Mouse (Mus musculus): ENCODE results near the gene Pcdh18. TPM values are rescaled to one million over a fixed set of nuclear protein-coding genes. Genes with fewer than 3 reads are reported as not detected.

The Pcdh18 gene
- polyA plus RNA-seq (2012; fragmentation: generic; extraction: Trizol), result 3.3 TPM
- long read RNA-seq, experiment 1, partial matches to known transcripts, result 0 of 2 reads
- long read RNA-seq, experiment 1, other reads (novel, unspliced or antisense), result 2 of 2 reads
- long read RNA-seq, experiment 2, full-length matches to known transcripts, result 46 of 62 reads
- long read RNA-seq, experiment 2, partial matches to known transcripts, result 1 of 62 reads
- long read RNA-seq, experiment 2, other reads (novel, unspliced or antisense), result 15 of 62 reads

- H3K4me3 ChIP-seq (ENCODE audit: insufficient read depth, poor library complexity, severe bottlenecking), result peak within 1 kb of the TSS; percentile 60
- H3K27me3 ChIP-seq (ENCODE audit: control insufficient read depth, insufficient read depth, insufficient read length), result no peaks in the 10 kb centered on the region
- TF ChIP-seq CEBPB (IDR thresholded peaks at IDR 0.05; ENCODE audit: low read depth) (no peak), MYOD1 (IDR thresholded peaks at IDR 0.05; ENCODE audit: control insufficient read depth, insufficient read length, low read depth) (no peak), USF1 (IDR thresholded peaks at IDR 0.05; ENCODE audit: low read depth) (no peak), MYOG (IDR thresholded peaks at IDR 0.05; ENCODE audit: control insufficient read depth, extremely low read depth, insufficient read length) (no peak), MAX (IDR thresholded peaks at IDR 0.05) (no peak), FOSL1 (IDR thresholded peaks at IDR 0.05; ENCODE audit: insufficient read depth, low read length, poor library complexity, severe bottlenecking) (no peak), CTCF (IDR thresholded peaks at IDR 0.05; ENCODE audit: control insufficient read depth, insufficient read depth, insufficient read length) (no peak)
- peaks cover 46% of the 10 kb centered on the region for H3K79me2 ChIP-seq (ENCODE audit: control insufficient read depth, insufficient read depth)
- peaks cover 25% of the 10 kb centered on the region for H3K36me3 ChIP-seq (ENCODE audit: control insufficient read depth, insufficient read depth)
- H3ac ChIP-seq (ENCODE audit: control insufficient read depth, insufficient read length, low read depth), result peak within 1 kb of the TSS; percentile 72
- peaks cover 24% of the 10 kb centered on the region for H3K79me3 ChIP-seq (ENCODE audit: low read depth)
These were observed at the start of gene Pcdh18 for GRCm38 (mm10) chr3:49756870-49757625. Pcdh18 (minus strand) TSS chr3:49757325.

- Histone ChIP-seq H3K27me3 (ENCODE audit: control insufficient read depth, insufficient read depth, insufficient read length) (no peaks in the 10 kb centered on the region), H3ac (ENCODE audit: control insufficient read depth, insufficient read length, low read depth) (no peak overlapping the region), H3K79me2 (ENCODE audit: control insufficient read depth, insufficient read depth) (no peaks in the 10 kb centered on the region), H3K4me3 (ENCODE audit: insufficient read depth, poor library complexity, severe bottlenecking) (no peak overlapping the region), H3K79me3 (ENCODE audit: low read depth) (no peaks in the 10 kb centered on the region), H3K36me3 (ENCODE audit: control insufficient read depth, insufficient read depth) (no peaks in the 10 kb centered on the region)
- TF ChIP-seq CTCF (IDR thresholded peaks at IDR 0.05; ENCODE audit: control insufficient read depth, insufficient read depth, insufficient read length), result no peak
- TF ChIP-seq MYOD1 (IDR thresholded peaks at IDR 0.05; ENCODE audit: control insufficient read depth, insufficient read length, low read depth), result no peak
- TF ChIP-seq MAX (IDR thresholded peaks at IDR 0.05), result no peak
- no peak for TF ChIP-seq CEBPB (IDR thresholded peaks at IDR 0.05; ENCODE audit: low read depth)
- TF ChIP-seq FOSL1 (IDR thresholded peaks at IDR 0.05; ENCODE audit: insufficient read depth, low read length, poor library complexity, severe bottlenecking), result no peak
- no peak for TF ChIP-seq MYOG (IDR thresholded peaks at IDR 0.05; ENCODE audit: control insufficient read depth, extremely low read depth, insufficient read length)
These were observed 49.7 kb upstream of the Pcdh18 start for GRCm38 (mm10) chr3:49806823-49807222.

GRCm38 (mm10) chr3:49805511-49805910, 48.4 kb upstream of the Pcdh18 start:
- no peaks in the 10 kb centered on the region for H3K79me3 ChIP-seq (ENCODE audit: low read depth)
- H3K79me2 ChIP-seq (ENCODE audit: control insufficient read depth, insufficient read depth), result no peaks in the 10 kb centered on the region
- no peak overlapping the region for H3ac ChIP-seq (ENCODE audit: control insufficient read depth, insufficient read length, low read depth)
- H3K36me3 ChIP-seq (ENCODE audit: control insufficient read depth, insufficient read depth), result no peaks in the 10 kb centered on the region
- no peak overlapping the region for H3K4me3 ChIP-seq (ENCODE audit: insufficient read depth, poor library complexity, severe bottlenecking)
- no peak for TF ChIP-seq USF1 (IDR thresholded peaks at IDR 0.05; ENCODE audit: low read depth)
- no peak for TF ChIP-seq CTCF (IDR thresholded peaks at IDR 0.05; ENCODE audit: control insufficient read depth, insufficient read depth, insufficient read length)
- TF ChIP-seq MYOG (IDR thresholded peaks at IDR 0.05; ENCODE audit: control insufficient read depth, extremely low read depth, insufficient read length), result no peak
- no peak for TF ChIP-seq FOSL1 (IDR thresholded peaks at IDR 0.05; ENCODE audit: insufficient read depth, low read length, poor library complexity, severe bottlenecking)
- no peak for TF ChIP-seq MYOD1 (IDR thresholded peaks at IDR 0.05; ENCODE audit: control insufficient read depth, insufficient read length, low read depth)
- TF ChIP-seq MAX (IDR thresholded peaks at IDR 0.05), result no peak
- TF ChIP-seq CEBPB (IDR thresholded peaks at IDR 0.05; ENCODE audit: low read depth), result no peak
- no peaks in the 10 kb centered on the region for H3K27me3 ChIP-seq (ENCODE audit: control insufficient read depth, insufficient read depth, insufficient read length)

GRCm38 (mm10) chr3:49788296-49788695, 31.2 kb upstream of the Pcdh18 start:
- TF ChIP-seq FOSL1 (IDR thresholded peaks at IDR 0.05; ENCODE audit: insufficient read depth, low read length, poor library complexity, severe bottlenecking), result no peak
- TF ChIP-seq MYOD1 (IDR thresholded peaks at IDR 0.05; ENCODE audit: control insufficient read depth, insufficient read length, low read depth), result no peak
- no peak for TF ChIP-seq USF1 (IDR thresholded peaks at IDR 0.05; ENCODE audit: low read depth)
- TF ChIP-seq CEBPB (IDR thresholded peaks at IDR 0.05; ENCODE audit: low read depth), result no peak
- TF ChIP-seq MYOG (IDR thresholded peaks at IDR 0.05; ENCODE audit: control insufficient read depth, extremely low read depth, insufficient read length), result no peak
- TF ChIP-seq MAX (IDR thresholded peaks at IDR 0.05), result no peak
- TF ChIP-seq CTCF (IDR thresholded peaks at IDR 0.05; ENCODE audit: control insufficient read depth, insufficient read depth, insufficient read length), result no peak
- Histone ChIP-seq H3K36me3 (ENCODE audit: control insufficient read depth, insufficient read depth) (no peaks in the 10 kb centered on the region), H3ac (ENCODE audit: control insufficient read depth, insufficient read length, low read depth) (no peak overlapping the region), H3K79me2 (ENCODE audit: control insufficient read depth, insufficient read depth) (no peaks in the 10 kb centered on the region), H3K79me3 (ENCODE audit: low read depth) (no peaks in the 10 kb centered on the region), H3K27me3 (ENCODE audit: control insufficient read depth, insufficient read depth, insufficient read length) (no peaks in the 10 kb centered on the region), H3K4me3 (ENCODE audit: insufficient read depth, poor library complexity, severe bottlenecking) (no peak overlapping the region)

GRCm38 (mm10) chr3:49787719-49788118, 30.6 kb upstream of the Pcdh18 start:
- Histone ChIP-seq H3K36me3 (ENCODE audit: control insufficient read depth, insufficient read depth) (no peaks in the 10 kb centered on the region), H3K4me3 (ENCODE audit: insufficient read depth, poor library complexity, severe bottlenecking) (no peak overlapping the region), H3K79me2 (ENCODE audit: control insufficient read depth, insufficient read depth) (no peaks in the 10 kb centered on the region), H3K27me3 (ENCODE audit: control insufficient read depth, insufficient read depth, insufficient read length) (no peaks in the 10 kb centered on the region), H3K79me3 (ENCODE audit: low read depth) (no peaks in the 10 kb centered on the region), H3ac (ENCODE audit: control insufficient read depth, insufficient read length, low read depth) (no peak overlapping the region)
- TF ChIP-seq FOSL1 (IDR thresholded peaks at IDR 0.05; ENCODE audit: insufficient read depth, low read length, poor library complexity, severe bottlenecking) (no peak), MYOG (IDR thresholded peaks at IDR 0.05; ENCODE audit: control insufficient read depth, extremely low read depth, insufficient read length) (no peak), USF1 (IDR thresholded peaks at IDR 0.05; ENCODE audit: low read depth) (no peak), MAX (IDR thresholded peaks at IDR 0.05) (no peak), CTCF (IDR thresholded peaks at IDR 0.05; ENCODE audit: control insufficient read depth, insufficient read depth, insufficient read length) (no peak), MYOD1 (IDR thresholded peaks at IDR 0.05; ENCODE audit: control insufficient read depth, insufficient read length, low read depth) (no peak), CEBPB (IDR thresholded peaks at IDR 0.05; ENCODE audit: low read depth) (no peak)

Measured in C2C12 (cell line).